Mouse (Mus musculus) limb, embryonic 10.5 days (tissue): Measurements from ENCODE around the gene Aox1. TPM values are rescaled to one million over a fixed set of nuclear protein-coding genes. Genes with fewer than 3 reads are reported as not detected.
A peak's percentile ranks its signal among the peaks of the same experiment; 100 is the strongest.

Source experiments
- DNase-seq: peaks from one replicate; pipeline ENCODE4 v3.0.0-alpha.2; 2017; ENCODE audit warnings: low spot score
- H3K27ac ChIP-seq: fragments of 300-500 bp; sonication (generic); 2 replicates; pipeline ENCODE4 v1.5.1; 2016; ENCODE audit warnings: mild to moderate bottlenecking
- H3K27me3 ChIP-seq: fragments of 300-500 bp; sonication (generic); 2 replicates; pipeline ENCODE4 v1.6.1; 2016; ENCODE audit warnings: low read depth, mild to moderate bottlenecking; ENCODE audit not compliant: poor library complexity, severe bottlenecking
- H3K36me3 ChIP-seq: fragments of 300-500 bp; sonication (generic); 2 replicates; pipeline ENCODE4 v1.6.1; 2016; ENCODE audit warnings: mild to moderate bottlenecking, moderate library complexity
- H3K4me1 ChIP-seq: fragments of 300-500 bp; sonication (generic); 2 replicates; pipeline ENCODE4 v1.6.1; 2016
- H3K4me3 ChIP-seq: fragments of 300-500 bp; sonication (generic); 2 replicates; pipeline ENCODE4 v1.5.1; 2016; ENCODE audit warnings: mild to moderate bottlenecking, moderate library complexity
- H3K9me3 ChIP-seq: fragments of 300-500 bp; sonication (generic); replicated peaks from 2 replicates; pipeline ENCODE4 v1.6.1; 2016; ENCODE audit warnings: mild to moderate bottlenecking
- WGBS: fragments of 180-500 bp; shearing (Covaris S2); methylation state at CpG from one replicate; pipeline ENCODE4 v1.1.7; 2016; 5-methylcytosine and 5-hydroxymethylcytosine counted together
- polyA plus RNA-seq: library from polyadenylated mRNA; unstranded; fragments of >200 nt; fragmentation: Nextera tagmentation; extraction: Ambion mirVana; gene quantifications from 2 replicates; pipeline ENCODE4 v1.2.1, GENCODE M21; 2016

Gene Aox1
- polyA plus RNA-seq, 1 experiment from 2014 or later, result 0.15 TPM

GRCm38 (mm10) chr1:58124901-58125300, 95.2 kb downstream of the Aox1 start:
- 96% methylated on average over 8 of the region's 8 CpGs for WGBS
- H3K27me3 ChIP-seq, result no peaks in the 10 kb centered on the region
- no peak for DNase-seq
- 0 out of 2 replicates have a peak, but pooled peaks cover 3% of the 10 kb centered on the region for H3K4me1 ChIP-seq
- no peaks in the 10 kb centered on the region for H3K36me3 ChIP-seq
- no peak overlapping the region for H3K4me3 ChIP-seq
- H3K27ac ChIP-seq, result no peak overlapping the region
- no peaks in the 10 kb centered on the region for H3K9me3 ChIP-seq

- Histone ChIP-seq H3K27ac (no peak overlapping the region), H3K9me3 (no peaks in the 10 kb centered on the region), H3K27me3 (no peaks in the 10 kb centered on the region), H3K4me3 (no peak overlapping the region), H3K4me1 (no peaks in the 10 kb centered on the region; the same call in 1 of the 2 replicates), H3K36me3 (no peaks in the 10 kb centered on the region)
- DNase-seq, result no peak
Observed at GRCm38 (mm10) chr1:58137891-58138290, 108.2 kb downstream of the Aox1 start.

- H3K9me3 ChIP-seq, result no peaks in the 10 kb centered on the region
- H3K36me3 ChIP-seq, result no peaks in the 10 kb centered on the region
- H3K27me3 ChIP-seq, result no peaks in the 10 kb centered on the region
- DNase-seq, result no peak
- 92% methylated on average over 9 of the region's 9 CpGs for WGBS
- H3K27ac ChIP-seq, result no peak overlapping the region
- no peaks in the 10 kb centered on the region; the same call in 1 of the 2 replicates for H3K4me1 ChIP-seq
- H3K4me3 ChIP-seq, result no peak overlapping the region
Observed at GRCm38 (mm10) chr1:58138986-58139385, 109.3 kb downstream of the Aox1 start.

- no peak overlapping the region for H3K4me3 ChIP-seq
- no peaks in the 10 kb centered on the region; the same call in 1 of the 2 replicates for H3K4me1 ChIP-seq
- H3K27me3 ChIP-seq, result no peaks in the 10 kb centered on the region
- WGBS, result 91% methylated on average over 5 of the region's 5 CpGs
- H3K9me3 ChIP-seq, result no peaks in the 10 kb centered on the region
- no peaks in the 10 kb centered on the region for H3K36me3 ChIP-seq
- DNase-seq, result no peak
- H3K27ac ChIP-seq, result no peak overlapping the region
Observed at GRCm38 (mm10) chr1:58140607-58141006, 110.9 kb downstream of the Aox1 start.

GRCm38 (mm10) chr1:58144384-58145069, 114.8 kb downstream of the Aox1 start:
- H3K27ac ChIP-seq, result no peak overlapping the region
- no peaks in the 10 kb centered on the region for H3K27me3 ChIP-seq
- H3K4me1 ChIP-seq, result no peaks in the 10 kb centered on the region
- 80% methylated on average over 10 of the region's 10 CpGs for WGBS
- no peaks in the 10 kb centered on the region for H3K36me3 ChIP-seq
- no peak overlapping the region for H3K4me3 ChIP-seq
- no peak for DNase-seq
- no peaks in the 10 kb centered on the region for H3K9me3 ChIP-seq

- Histone ChIP-seq H3K36me3 (no peaks in the 10 kb centered on the region), H3K27ac (no peak overlapping the region), H3K4me1 (no peaks in the 10 kb centered on the region), H3K4me3 (no peak overlapping the region), H3K27me3 (no peaks in the 10 kb centered on the region), H3K9me3 (no peaks in the 10 kb centered on the region)
- DNase-seq, result no peak
- WGBS, result 89% methylated on average over 10 of the region's 10 CpGs
Observed at GRCm38 (mm10) chr1:58146026-58146425, 116.3 kb downstream of the Aox1 start.

GRCm38 (mm10) chr1:58147776-58148175, 118.0 kb downstream of the Aox1 start:
- DNase-seq, result no peak
- Histone ChIP-seq H3K36me3 (no peaks in the 10 kb centered on the region), H3K9me3 (no peaks in the 10 kb centered on the region), H3K4me3 (no peak overlapping the region), H3K4me1 (no peaks in the 10 kb centered on the region), H3K27me3 (no peaks in the 10 kb centered on the region), H3K27ac (no peak overlapping the region)
- 81% methylated on average over 6 of the region's 6 CpGs for WGBS

- DNase-seq, result peak; percentile 2
- WGBS, result 86% methylated on average over 8 of the region's 8 CpGs
- Histone ChIP-seq H3K9me3 (no peaks in the 10 kb centered on the region), H3K27ac (no peak overlapping the region), H3K27me3 (no peaks in the 10 kb centered on the region), H3K4me3 (no peak overlapping the region), H3K4me1 (no peaks in the 10 kb centered on the region), H3K36me3 (no peaks in the 10 kb centered on the region)
Observed at GRCm38 (mm10) chr1:58152247-58152646, 122.5 kb downstream of the Aox1 start.

Other genes with a start within 250 kb of the Aox1 start
- gene Sgo2a, start 34.0 kb upstream of the Aox1 start, polyA plus RNA-seq, result 18.3 and 21.2 TPM in 2 replicates
- gene Kctd18, start 11.0 kb upstream of the Aox1 start, polyA plus RNA-seq, result 14.9 and 19.6 TPM in 2 replicates
- gene Aox3, start 83.2 kb downstream of the Aox1 start, polyA plus RNA-seq, result 0.83 and 0.94 TPM in 2 replicates
- gene Aox4, start 180.5 kb downstream of the Aox1 start, polyA plus RNA-seq, result 0.04 and 0.14 TPM in 2 replicates
- gene Aox2, start 248.4 kb downstream of the Aox1 start, polyA plus RNA-seq, result 0.03 TPM in 1 of 2 replicates, not detected in the other